Comparison of ENCODE assay signal across 14 mouse cellular contexts in genomic region chr9:46315807-46316365, GRCm38 (mm10). TPM values are rescaled to one million over a fixed set of nuclear protein-coding genes. Genes with fewer than 3 reads are reported as not detected.
DNase-seq lines count a peak whose midpoint lies in the region; ATAC-seq and TF ChIP-seq lines count a peak whose summit lies in the region.
"Had no signal": no experiment of that assay in that cellular context is flagged by ENCODE, and none has a peak within 500 bp of the region (broad histone marks: within the 10 kb centered on the region; RNA-seq: fewer than 3 reads in every experiment).

No protein-coding gene starts in this region.

- H3K27ac ChIP-seq in forebrain, embryonic 10.5 days, result peak overlapping the region; percentile 82
- no peak overlapping the region for H3K27ac ChIP-seq in hindbrain, postnatal 0 days
- 0 out of 2 replicates have a peak overlapping the region, but pooled peaks have one; percentile 14 for H3K27ac ChIP-seq in midbrain, embryonic 14.5 days (replicated peaks; ENCODE audit: low read depth, low read length)

- intact Hi-C loops in gastrocnemius, postnatal 36 days (cut with DNase I), result no loop called here

- H3K4me3 ChIP-seq in forebrain, embryonic 10.5 days, result peak overlapping the region; percentile 30
- H3K4me3 ChIP-seq in hindbrain, postnatal 0 days (ENCODE audit: low read length), result no peak overlapping the region
- H3K4me3 ChIP-seq in midbrain, embryonic 14.5 days (replicated peaks; ENCODE audit: low read depth, low read length), result no peak overlapping the region

- no peak for TF ChIP-seq CTCF in hindbrain, postnatal 0 days (IDR thresholded peaks at IDR 0.05; ENCODE audit: low read depth)

- no peak overlapping the region for H3K9ac ChIP-seq in hindbrain, postnatal 0 days (replicated peaks; ENCODE audit: low read length)
- H3K9ac ChIP-seq in midbrain, embryonic 14.5 days (replicated peaks; ENCODE audit: low read length), result no peak overlapping the region
- H3K9ac ChIP-seq: lung, embryonic 14.5 days had no signal

- H3K36me3 ChIP-seq in forebrain, embryonic 10.5 days (replicated peaks), result no peaks in the 10 kb centered on the region
- H3K36me3 ChIP-seq in hindbrain, postnatal 0 days (ENCODE audit: insufficient read depth, low read length), result no peaks in the 10 kb centered on the region
- no peaks in the 10 kb centered on the region for H3K36me3 ChIP-seq in midbrain, embryonic 14.5 days (ENCODE audit: control insufficient read depth, insufficient read depth, low read length)

- H3K4me1 ChIP-seq in forebrain, embryonic 10.5 days, result peaks cover 32% of the 10 kb centered on the region
- peaks cover 11% of the 10 kb centered on the region; the same call in 1 of the 2 replicates for H3K4me1 ChIP-seq in hindbrain, postnatal 0 days (ENCODE audit: insufficient read depth, low read length)
- peaks cover 19% of the 10 kb centered on the region for H3K4me1 ChIP-seq in midbrain, embryonic 14.5 days (ENCODE audit: control insufficient read depth, insufficient read depth, low read length)

- DNase-seq in embryo, embryonic 10.5 days (ENCODE audit: low spot score), result peak; percentile 66
- DNase-seq in forebrain, embryonic 10.5 days (ENCODE audit: extremely low spot score, low spot score), result peak; percentile 56
- DNase-seq in hindbrain, postnatal 0 days (ENCODE audit: low spot score), result peak; percentile 52
- peak; percentile 74 for DNase-seq in midbrain, embryonic 14.5 days
- no peak for DNase-seq in gastrocnemius, adult 18-20 months (ENCODE audit: low spot score)
- DNase-seq in Muller cell, postnatal 12 days (ENCODE audit: inconsistent ontology term), result no peak
- DNase-seq in gastrocnemius, postnatal 36 days, result no peak
- no peak for DNase-seq in cerebellum, adult 18-20 months
- DNase-seq: heart, postnatal 36 days; lung, embryonic 14.5 days had no signal

- peaks cover 18% of the 10 kb centered on the region for H3K27me3 ChIP-seq in forebrain, embryonic 10.5 days (ENCODE audit: poor library complexity, severe bottlenecking)
- no peaks in the 10 kb centered on the region for H3K27me3 ChIP-seq in hindbrain, postnatal 0 days (ENCODE audit: insufficient read depth, low read length)
- H3K27me3 ChIP-seq in midbrain, embryonic 14.5 days (ENCODE audit: control insufficient read depth, insufficient read depth, low read length), result no peaks in the 10 kb centered on the region

- H3K4me2 ChIP-seq in hindbrain, postnatal 0 days (ENCODE audit: low read depth, low read length), result no peak overlapping the region
- no peak overlapping the region for H3K4me2 ChIP-seq in midbrain, embryonic 14.5 days (ENCODE audit: low read length)
- H3K4me2 ChIP-seq: lung, embryonic 14.5 days had no signal

- H3K9me3 ChIP-seq in forebrain, embryonic 10.5 days, result peaks cover 20% of the 10 kb centered on the region
- H3K9me3 ChIP-seq in hindbrain, postnatal 0 days (ENCODE audit: low read length), result 0 out of 2 replicates have a peak, but pooled peaks cover 3% of the 10 kb centered on the region
- H3K9me3 ChIP-seq in midbrain, embryonic 14.5 days (ENCODE audit: control insufficient read depth, low read length), result peaks cover 4% of the 10 kb centered on the region

- WGBS in forebrain, embryonic 10.5 days, result 22% methylated on average over 11 of the region's 11 CpGs
- 24% methylated on average over 11 of the region's 11 CpGs for whole genome bisulfite sequencing in hindbrain, postnatal 0 days
- 17% methylated on average over 11 of the region's 11 CpGs for WGBS in midbrain, embryonic 14.5 days

- no peak for ATAC-seq in hindbrain, postnatal 0 days
- ATAC-seq in midbrain, embryonic 14.5 days (ENCODE audit: low FRiP score, low TSS enrichment), result no peak; the same call in 1 of the 2 replicates

RNA-seq across cellular contexts. Expression of gene 4931429L15Rik, which starts 3.9 kb away (rescaled TPM):
- polyA plus RNA-seq in forebrain, embryonic 10.5 days (2016; fragmentation: Nextera tagmentation; extraction: Ambion mirVana), result 0.22 TPM in 1 of 2 replicates, not detected in the other
- 0.07 TPM in 1 of 2 replicates, not detected in the other for total RNA-seq in hindbrain, postnatal 0 days (2014; rRNA removed)
- polyA plus RNA-seq in hindbrain, postnatal 0 days (2015; fragmentation: Nextera tagmentation; extraction: Ambion mirVana), result not detected in 2 replicates
- polyA plus RNA-seq in midbrain, embryonic 14.5 days (2014; fragmentation: Nextera tagmentation; extraction: Ambion mirVana), result not detected in 2 replicates
- not detected for total RNA-seq in gastrocnemius, adult 18-20 months (2021)
- not detected for total RNA-seq in gastrocnemius, postnatal 36 days (2021)
- total RNA-seq: adrenal gland, adult 18-20 months; ES-E14; granulocyte monocyte progenitor cell, adult 5-6 weeks; heart, postnatal 36 days; left cerebral cortex, postnatal 10 days had no signal
- polyA plus RNA-seq: lung, embryonic 14.5 days had no signal

RNA-seq across cellular contexts. Expression of gene Bud13, which starts 33.1 kb away (rescaled TPM):
- polyA plus RNA-seq in forebrain, embryonic 10.5 days (2016; fragmentation: Nextera tagmentation; extraction: Ambion mirVana), result 32.3 and 33.0 TPM in 2 replicates
- total RNA-seq in hindbrain, postnatal 0 days (2014; rRNA removed), result 12.6 and 16.4 TPM in 2 replicates
- 11.8 and 12.3 TPM in 2 replicates for polyA plus RNA-seq in hindbrain, postnatal 0 days (2015; fragmentation: Nextera tagmentation; extraction: Ambion mirVana)
- 15.5 and 16.9 TPM in 2 replicates for polyA plus RNA-seq in midbrain, embryonic 14.5 days (2014; fragmentation: Nextera tagmentation; extraction: Ambion mirVana)
- 10 to 100 TPM; 10.1 to 12.9 TPM for total RNA-seq in gastrocnemius, adult 18-20 months (2021)
- 1 to 10 TPM; 7.1 to 8.6 TPM for total RNA-seq in gastrocnemius, postnatal 36 days (2021)

RNA-seq across cellular contexts. Expression of gene Zpr1, which starts 43.0 kb away (rescaled TPM):
- 70.9 and 76.7 TPM in 2 replicates for polyA plus RNA-seq in forebrain, embryonic 10.5 days (2016; fragmentation: Nextera tagmentation; extraction: Ambion mirVana)
- total RNA-seq in hindbrain, postnatal 0 days (2014; rRNA removed), result 20.0 and 43.1 TPM in 2 replicates
- 45.7 and 47.3 TPM in 2 replicates for polyA plus RNA-seq in hindbrain, postnatal 0 days (2015; fragmentation: Nextera tagmentation; extraction: Ambion mirVana)
- polyA plus RNA-seq in midbrain, embryonic 14.5 days (2014; fragmentation: Nextera tagmentation; extraction: Ambion mirVana), result 55.3 and 60.3 TPM in 2 replicates
- total RNA-seq in gastrocnemius, adult 18-20 months (2021), result 10 to 100 TPM; 27.9 to 28.5 TPM
- 10 to 100 TPM; 21.1 to 28.3 TPM for total RNA-seq in gastrocnemius, postnatal 36 days (2021)

RNA-seq across cellular contexts. Expression of gene Apoa5, which starts 47.5 kb away (rescaled TPM):
- polyA plus RNA-seq in forebrain, embryonic 10.5 days (2016; fragmentation: Nextera tagmentation; extraction: Ambion mirVana), result not detected in 2 replicates
- total RNA-seq in hindbrain, postnatal 0 days (2014; rRNA removed), result 0.21 and 1.2 TPM in 2 replicates
- not detected in 2 replicates for polyA plus RNA-seq in hindbrain, postnatal 0 days (2015; fragmentation: Nextera tagmentation; extraction: Ambion mirVana)
- polyA plus RNA-seq in midbrain, embryonic 14.5 days (2014; fragmentation: Nextera tagmentation; extraction: Ambion mirVana), result not detected in 2 replicates
- under 1 TPM in 1 of 2 experiments, not detected in 1; 1.00 TPM for total RNA-seq in gastrocnemius, adult 18-20 months (2021)
- under 1 TPM in 1 of 2 experiments, not detected in 1; 0.18 TPM for total RNA-seq in gastrocnemius, postnatal 36 days (2021)
- total RNA-seq: granulocyte monocyte progenitor cell, adult 5-6 weeks; heart, postnatal 36 days; left cerebral cortex, postnatal 10 days had no signal
- polyA plus RNA-seq: lung, embryonic 14.5 days had no signal

Comparison
In these comparisons a context has a peak if more than half of its experiments do, and no peak if none do; other contexts are left out.
1. DNase-seq: peak in embryo, embryonic 10.5 days (single experiment), forebrain, embryonic 10.5 days (single experiment), hindbrain, postnatal 0 days (single experiment) and midbrain, embryonic 14.5 days (single experiment); none in gastrocnemius, adult 18-20 months (single experiment), Muller cell, postnatal 12 days (single experiment), gastrocnemius, postnatal 36 days (0 of 2) and cerebellum, adult 18-20 months (0 of 2).